Mouse (Mus musculus) CH12.LX (cell line): ENCODE measurements around the gene Nhsl1. TPM values are rescaled to one million over a fixed set of nuclear protein-coding genes. Genes with fewer than 3 reads are reported as not detected.
A peak's percentile ranks its signal among the peaks of the same experiment; 100 is the strongest.

ENCODE experiments used
- DNase-seq: peaks from one replicate; pipeline ENCODE4 v3.0.0-alpha.2; 2013; ENCODE audit errors: extremely low read depth
- H3K27ac ChIP-seq: 2 replicates; pipeline ENCODE4 v1.5.1; 2012; ENCODE audit warnings: low read depth, mild to moderate bottlenecking, control low read depth, moderate library complexity; ENCODE audit not compliant: insufficient read depth
- H3K27me3 ChIP-seq: replicated peaks from 2 replicates; pipeline ENCODE3; 2012; ENCODE audit warnings: inconsistent platforms
- H3K36me3 ChIP-seq, 2 experiments: replicated peaks in 1 of 2; 2 replicates each; pipeline versions ENCODE3 to v1.6.1; 2012; ENCODE audit warnings: inconsistent platforms in 1 of 2, low read length in 1 of 2, mild to moderate bottlenecking in 1 of 2, mixed read lengths in 1 of 2, moderate library complexity in 1 of 2; ENCODE audit not compliant: control insufficient read depth in 1 of 2, insufficient read depth in 1 of 2
- H3K4me1 ChIP-seq, 2 experiments: 2 replicates each; pipeline ENCODE4 v1.6.1; 2012; ENCODE audit warnings: inconsistent platforms in 1 of 2, moderate library complexity in 1 of 2; ENCODE audit not compliant: insufficient read depth in 2 of 2, control insufficient read depth in 1 of 2
- H3K4me2 ChIP-seq: 2 replicates; pipeline ENCODE4 v1.6.1; 2012; ENCODE audit warnings: low read depth, mild to moderate bottlenecking, control low read depth; ENCODE audit not compliant: poor library complexity, insufficient read depth, severe bottlenecking
- H3K4me3 ChIP-seq, 3 experiments: fragments of 150-350 bp in 1 of 3; sonication (generic) in 1 of 3; replicated peaks in 1 of 3; 2 replicates each; pipeline versions ENCODE3 to v1.5.1; 2011 to 2012; ENCODE audit warnings: low read depth in 2 of 3, low read length in 2 of 3, mild to moderate bottlenecking in 2 of 3, moderate library complexity in 2 of 3, control low read depth in 1 of 3, improper control_type of control experiment in 1 of 3, inconsistent platforms in 1 of 3, mixed read lengths in 1 of 3; ENCODE audit not compliant: poor library complexity in 1 of 3
- H3K79me2 ChIP-seq: replicated peaks from 2 replicates; pipeline ENCODE4 v1.6.1; 2012; ENCODE audit warnings: mild to moderate bottlenecking, moderate library complexity; ENCODE audit not compliant: control insufficient read depth, poor library complexity, insufficient read depth, severe bottlenecking; ENCODE audit errors: extremely low read depth
- H3K9ac ChIP-seq: 2 replicates; pipeline ENCODE4 v1.6.1; 2012; ENCODE audit warnings: low read depth, mild to moderate bottlenecking, control low read depth, moderate library complexity; ENCODE audit not compliant: insufficient read depth
- H3K9me3 ChIP-seq: replicated peaks from 2 replicates; pipeline ENCODE3; 2012; ENCODE audit warnings: low read length, inconsistent platforms, mixed read lengths
- BHLHE40 ChIP-seq: IDR thresholded peaks from 2 replicates; pipeline ENCODE4 v1.6.1; 2011; ENCODE audit warnings: mild to moderate bottlenecking, low read depth, low read length, improper control_type of control experiment
- CHD1 ChIP-seq: IDR thresholded peaks from 2 replicates; pipeline ENCODE4 v1.6.1; 2012; ENCODE audit warnings: low read depth, low read length, improper control_type of control experiment, inconsistent platforms
- CHD2 ChIP-seq: IDR thresholded peaks from 2 replicates; pipeline ENCODE4 v1.6.1; 2011; ENCODE audit warnings: low read length, improper control_type of control experiment
- E2F4 ChIP-seq: IDR thresholded peaks from 2 replicates; pipeline ENCODE4 v1.6.1; 2011; ENCODE audit warnings: low read depth, low read length, improper control_type of control experiment; ENCODE audit not compliant: insufficient replicate concordance
- ETS1 ChIP-seq: conservative IDR thresholded peaks from 2 replicates; pipeline ENCODE4 v1.6.1; 2012; ENCODE audit warnings: low read depth, mild to moderate bottlenecking, inconsistent platforms, low read length, improper control_type of control experiment, moderate library complexity
- HCFC1 ChIP-seq: IDR thresholded peaks from 2 replicates; pipeline ENCODE4 v1.6.1; 2012; ENCODE audit warnings: low read depth, mild to moderate bottlenecking, inconsistent platforms, low read length, improper control_type of control experiment
- JUN ChIP-seq: IDR thresholded peaks from 2 replicates; pipeline ENCODE4 v1.6.1; 2011; ENCODE audit warnings: low read depth, mild to moderate bottlenecking, low read length, improper control_type of control experiment, moderate library complexity; ENCODE audit not compliant: insufficient read depth
- JUND ChIP-seq: conservative IDR thresholded peaks from 2 replicates; pipeline ENCODE4 v1.6.1; 2011; ENCODE audit warnings: low read depth, low read length, improper control_type of control experiment
- MAX ChIP-seq: IDR thresholded peaks from 2 replicates; pipeline ENCODE4 v1.6.1; 2011; ENCODE audit warnings: low read length, improper control_type of control experiment
- MAZ ChIP-seq: IDR thresholded peaks from 2 replicates; pipeline ENCODE4 v1.6.1; 2012; ENCODE audit warnings: low read depth, mild to moderate bottlenecking, inconsistent platforms, low read length, improper control_type of control experiment, moderate library complexity
- NRF1 ChIP-seq: IDR thresholded peaks from 2 replicates; pipeline ENCODE4 v1.6.1; 2014; ENCODE audit warnings: low read depth, mild to moderate bottlenecking, inconsistent platforms, low read length, improper control_type of control experiment, moderate library complexity
- RCOR1 ChIP-seq: conservative IDR thresholded peaks from 2 replicates; pipeline ENCODE4 v1.6.1; 2012; ENCODE audit warnings: low read depth, mild to moderate bottlenecking, inconsistent platforms, low read length, improper control_type of control experiment
- SIN3A ChIP-seq: IDR thresholded peaks from 2 replicates; pipeline ENCODE4 v1.6.1; 2012; ENCODE audit warnings: low read length, improper control_type of control experiment, inconsistent platforms
- SMC3 ChIP-seq: IDR thresholded peaks from 2 replicates; pipeline ENCODE4 v1.6.1; 2011; ENCODE audit warnings: low read depth, low read length, improper control_type of control experiment
- TBP ChIP-seq: conservative IDR thresholded peaks from 2 replicates; pipeline ENCODE4 v1.6.1; 2011; ENCODE audit warnings: low read depth, low read length, improper control_type of control experiment
- ZNF384 ChIP-seq: IDR thresholded peaks from 2 replicates; pipeline ENCODE4 v1.6.1; 2012; ENCODE audit warnings: low read depth, low read length, improper control_type of control experiment, inconsistent platforms
- dilution Hi-C: fragments of 300-500 bp; cut with MboI; formaldehyde crosslinking; loops from 2 replicates; pipeline ENCODE4 v1.14.3; 2020; ENCODE audit warnings: low sequenced_read_pairs; ENCODE audit not compliant: extremely low pct_unique_long_range_greater_than_20kb, extremely low pct_ligation_motif_present
- in situ Hi-C: fragments of 300-500 bp; cut with MboI; formaldehyde crosslinking; loops from 3 replicates; pipeline ENCODE4 v1.14.3; 2019; ENCODE audit warnings: low sequenced_read_pairs, low pct_ligation_motif_present, low pct_unique_long_range_greater_than_20kb, mixed read lengths
- polyA plus RNA-seq: library from polyadenylated mRNA; unstranded; fragments of >175 nt; gene quantifications from 2 replicates; pipeline ENCODE4 v1.2.1, GENCODE M21; 2012; ENCODE audit warnings: low read depth; ENCODE audit not compliant: insufficient read length
- total RNA-seq, 2 experiments: library from RNA; depleted of rRNA; stranded (reverse); fragments of 300-350 nt in 1 of 2; fragments of >200 nt in 1 of 2; gene quantifications; 2 replicates each; pipeline ENCODE4 v1.2.3; 2012 to 2014

Nhsl1 gene
- total and polyA plus RNA-seq, 3 experiments: 0.13 to 0.19 (median 0.15) TPM

DNA sequence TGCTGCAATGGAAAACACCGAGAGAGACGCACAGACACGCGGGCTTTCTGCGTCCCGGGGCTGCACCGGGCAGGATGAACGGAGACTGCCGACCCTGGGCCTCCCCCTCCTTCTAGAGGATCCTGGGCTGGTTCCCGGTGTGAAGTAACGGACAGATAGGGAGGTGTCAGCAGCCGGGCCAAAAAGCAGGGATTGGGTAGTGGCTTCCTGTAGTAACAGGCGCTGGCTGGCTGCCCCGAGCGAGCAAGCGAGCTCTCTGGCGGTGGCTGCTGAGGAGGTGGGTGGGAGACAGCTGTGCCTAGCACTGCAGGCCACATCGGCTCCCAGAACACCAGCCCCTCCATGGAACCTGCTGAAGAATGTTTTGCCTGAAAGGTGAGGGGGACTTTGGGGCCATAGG, 112.2 kb downstream of the Nhsl1 start:
- peaks cover 4% of the 10 kb centered on the region for H3K9me3 ChIP-seq
- H3K9ac ChIP-seq: no peak overlapping the region
- H3K27me3 ChIP-seq: no peaks in the 10 kb centered on the region
- no peak overlapping the region for H3K27ac ChIP-seq
- peaks cover 2 to 4% of the 10 kb centered on the region in 2 experiments; a peak in 1 of 4 replicates for H3K4me1 ChIP-seq
- dilution Hi-C loops: no loop called here
- peak overlapping the region; percentile 68 for H3K4me2 ChIP-seq
- H3K79me2 ChIP-seq: no peaks in the 10 kb centered on the region
- in situ Hi-C loops: no loop called here
- DNase-seq: no peak
- no peaks in the 10 kb centered on the region for H3K36me3 ChIP-seq
- peak overlapping the region in 1 of 3 experiments; percentile 36 for H3K4me3 ChIP-seq
- TF ChIP-seq CHD2 (no peak), SIN3A (no peak), E2F4 (no peak), SMC3 (no peak), JUN (no peak)

DNA sequence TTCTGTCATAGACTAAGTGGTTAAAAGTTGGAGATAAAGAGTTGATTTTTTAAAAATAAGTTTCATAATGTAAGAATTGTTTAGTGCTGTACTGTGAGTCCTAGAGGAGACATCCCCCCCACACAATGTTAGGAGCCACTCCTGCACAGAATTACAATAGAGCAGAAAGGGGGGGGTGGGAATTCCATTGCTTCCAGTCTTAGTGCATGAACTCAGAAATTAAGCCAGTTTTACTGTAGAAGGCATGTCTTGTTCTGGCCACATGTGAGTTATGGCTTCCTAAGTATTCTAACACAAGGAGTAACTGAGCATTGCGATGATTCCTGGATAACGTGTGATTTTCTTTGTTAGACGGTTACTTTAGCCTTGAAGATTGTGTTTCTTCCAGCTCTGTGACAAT, 112.8 kb downstream of the Nhsl1 start:
- in situ Hi-C loops (no loop called here), dilution Hi-C loops (no loop called here)
- no peaks in the 10 kb centered on the region for H3K36me3 ChIP-seq
- peaks cover 2 to 4% of the 10 kb centered on the region in 2 experiments; a peak in 1 of 4 replicates for H3K4me1 ChIP-seq
- H3K4me3 ChIP-seq: no peak overlapping the region
- no peaks in the 10 kb centered on the region for H3K79me2 ChIP-seq
- no peak overlapping the region for H3K27ac ChIP-seq
- no peaks in the 10 kb centered on the region for H3K27me3 ChIP-seq
- TF ChIP-seq HCFC1 (no peak), JUND (no peak), ETS1 (no peak), MAX (no peak), CHD1 (no peak), ZNF384 (no peak), RCOR1 (no peak), MAZ (no peak), BHLHE40 (no peak), TBP (no peak), NRF1 (no peak)
- no peak for DNase-seq
- peak overlapping the region; percentile 68; the same call in 1 of the 2 replicates for H3K4me2 ChIP-seq
- peaks cover 4% of the 10 kb centered on the region for H3K9me3 ChIP-seq
- no peak overlapping the region for H3K9ac ChIP-seq
